Mouse (Mus musculus) erythroblast, embryonic 14.5 days (primary cell): Measurements from ENCODE around the gene Gab2.

Experiments used
- GATA1 ChIP-seq: IDR thresholded peaks from 2 replicates; pipeline ENCODE4 v1.6.1; 2012; ENCODE audit warnings: low read length, inconsistent platforms, mixed read lengths
- TAL1 ChIP-seq: IDR thresholded peaks from 3 replicates; pipeline ENCODE4 v1.6.1; 2012; ENCODE audit warnings: low read length, inconsistent platforms, mixed read lengths

DNA sequence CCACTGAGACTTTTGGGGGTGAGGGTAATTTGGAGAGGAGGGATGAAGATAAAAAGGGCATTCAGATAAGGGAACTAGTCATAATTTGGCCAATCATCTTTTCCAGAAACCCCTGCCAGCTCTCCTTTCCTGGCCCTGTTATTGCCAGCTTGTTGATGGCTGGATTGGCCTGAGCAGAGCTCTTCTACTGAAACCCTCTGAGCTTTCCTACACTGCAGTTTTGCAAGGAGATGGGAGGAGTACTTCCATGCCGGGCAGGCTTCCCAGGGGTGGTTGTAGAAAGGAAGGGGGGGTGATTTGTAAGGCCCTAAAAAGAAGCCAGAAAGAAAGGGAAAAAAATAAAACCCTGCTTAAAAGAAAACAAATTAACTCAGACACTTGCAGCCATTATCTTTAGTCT is 181.2 kb downstream of the Gab2 start:
- TF ChIP-seq GATA1 (no peak), TAL1 (no peak)
